Mouse (Mus musculus) forebrain, embryonic 11.5 days (tissue): ENCODE measurements around the gene Ppip5k1. TPM values are rescaled to one million over a fixed set of nuclear protein-coding genes. Genes with fewer than 3 reads are reported as not detected.

Source experiments
- ATAC-seq: fragments of 200-750 bp; cut with Nextera tagmentation; replicated peaks from 2 replicates; pipeline ENCODE4 v1.8.0; 2017; ENCODE audit warnings: moderate TSS enrichment; ENCODE audit not compliant: low FRiP score
- DNase-seq: peaks from one replicate; pipeline ENCODE4 v3.0.0-alpha.2; 2017; ENCODE audit warnings: low spot score
- H3K27ac ChIP-seq: fragments of 300-500 bp; sonication (generic); 2 replicates; pipeline ENCODE4 v1.5.1; 2014; ENCODE audit warnings: low read depth, low read length
- H3K27me3 ChIP-seq: fragments of 300-500 bp; sonication (generic); 2 replicates; pipeline ENCODE4 v1.6.1; 2014; ENCODE audit warnings: mild to moderate bottlenecking, low read length, mixed read lengths; ENCODE audit not compliant: control insufficient read depth, insufficient read depth
- H3K36me3 ChIP-seq: fragments of 300-500 bp; sonication (generic); 2 replicates; pipeline ENCODE4 v1.6.1; 2014; ENCODE audit warnings: mild to moderate bottlenecking, low read length, moderate library complexity, mixed read lengths; ENCODE audit not compliant: control insufficient read depth, insufficient read depth
- H3K4me1 ChIP-seq: fragments of 300-500 bp; sonication (generic); replicated peaks from 2 replicates; pipeline ENCODE4 v1.6.1; 2014; ENCODE audit warnings: low read length, mixed read lengths; ENCODE audit not compliant: control insufficient read depth, insufficient read depth
- H3K4me2 ChIP-seq: fragments of 300-500 bp; sonication (generic); 2 replicates; pipeline ENCODE4 v1.6.1; 2014; ENCODE audit warnings: low read depth, mild to moderate bottlenecking, low read length, moderate library complexity, mixed read lengths; ENCODE audit not compliant: severe bottlenecking
- H3K4me3 ChIP-seq: fragments of 300-500 bp; sonication (generic); 2 replicates; pipeline ENCODE4 v1.5.1; 2014; ENCODE audit warnings: low read depth, low read length
- H3K9ac ChIP-seq: fragments of 300-500 bp; sonication (generic); 2 replicates; pipeline ENCODE4 v1.6.1; 2014; ENCODE audit warnings: low read length
- H3K9me3 ChIP-seq: fragments of 300-500 bp; sonication (generic); 2 replicates; pipeline ENCODE4 v1.6.1; 2016; ENCODE audit warnings: low read length, mixed read lengths; ENCODE audit not compliant: control insufficient read depth
- WGBS: fragments of 180-500 bp; shearing (Covaris S2); extraction: QIAGEN DNeasy Blood & Tissue Kit; methylation state at CpG from one replicate; pipeline ENCODE4 v1.1.7; 2014; 5-methylcytosine and 5-hydroxymethylcytosine counted together
- polyA plus RNA-seq: library from polyadenylated mRNA; unstranded; fragments of >200 nt; fragmentation: Nextera tagmentation; extraction: Ambion mirVana; gene quantifications from 2 replicates; pipeline ENCODE4 v1.2.1, GENCODE M21; 2014

The Ppip5k1 gene
- polyA plus RNA-seq, 1 experiment from 2014 or later: 11.7 TPM

DNA sequence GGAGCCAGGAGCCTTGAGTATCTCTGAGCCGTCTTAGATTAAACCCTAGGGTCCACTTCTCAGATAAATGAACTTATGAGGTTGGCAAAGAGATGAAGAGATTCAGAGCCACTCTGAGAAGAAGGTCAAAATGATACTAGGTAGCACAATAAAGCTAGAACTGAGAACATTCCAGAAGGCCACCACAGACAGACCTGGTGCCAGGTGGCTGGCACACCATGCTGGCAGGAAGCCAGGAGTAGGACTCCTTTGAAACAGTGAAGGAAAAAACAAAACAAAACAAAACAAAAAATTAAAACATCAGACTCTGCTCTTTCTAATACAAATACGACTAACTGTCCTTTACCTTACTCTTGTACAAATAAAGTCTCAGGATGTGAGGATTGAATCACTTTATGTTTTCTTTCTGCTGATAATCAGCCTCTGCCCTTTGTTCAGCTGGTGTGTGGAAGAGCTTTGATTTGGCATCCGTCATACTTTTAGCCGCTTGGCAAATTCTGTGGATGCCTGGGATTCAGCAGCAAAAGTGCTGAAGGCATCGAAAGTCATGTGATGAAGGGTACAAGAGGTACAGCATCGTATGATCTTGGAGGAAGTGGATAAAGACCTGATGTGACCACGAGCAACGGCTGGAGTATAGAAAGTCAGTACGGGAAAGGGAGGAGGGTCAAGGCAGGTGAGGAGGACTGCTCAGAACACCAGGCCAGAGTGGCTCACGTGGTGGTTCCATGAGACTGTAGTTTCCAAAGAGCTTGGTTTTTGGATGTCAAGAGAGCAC lies 31.3 kb downstream of the Ppip5k1 start:
- no peak overlapping the region for H3K4me2 ChIP-seq
- H3K27ac ChIP-seq: no peak overlapping the region
- H3K9me3 ChIP-seq: no peaks in the 10 kb centered on the region
- no peaks in the 10 kb centered on the region; the same call in 1 of the 2 replicates for H3K36me3 ChIP-seq
- no peaks in the 10 kb centered on the region for H3K4me1 ChIP-seq
- no peak overlapping the region for H3K9ac ChIP-seq
- no peak for ATAC-seq
- no peak overlapping the region for H3K4me3 ChIP-seq
- no peak for DNase-seq
- no peaks in the 10 kb centered on the region for H3K27me3 ChIP-seq
- WGBS: 90% methylated on average over 10 of the region's 10 CpGs

DNA sequence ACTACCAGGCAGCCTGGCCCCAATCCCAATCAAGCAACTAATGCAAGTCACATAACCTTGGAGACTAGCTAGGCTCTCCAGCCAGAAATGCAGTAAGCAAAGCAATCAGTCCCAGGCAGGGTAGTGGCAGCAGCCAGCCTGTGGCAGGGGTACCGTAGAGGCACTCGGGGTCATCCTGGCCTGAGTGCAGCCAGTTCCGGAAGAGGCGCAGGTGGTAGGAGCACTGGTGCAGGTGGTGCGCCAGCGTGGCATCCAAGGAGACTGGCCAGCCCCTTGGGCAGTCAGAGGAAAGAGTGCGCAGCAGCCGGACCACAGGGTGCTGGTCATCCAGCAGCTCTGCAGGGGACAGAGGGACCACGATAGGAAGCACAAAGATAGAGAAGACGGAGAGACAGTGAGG lies 32.2 kb downstream of the Ppip5k1 start:
- H3K4me1 ChIP-seq: no peaks in the 10 kb centered on the region
- H3K27ac ChIP-seq: no peak overlapping the region
- H3K27me3 ChIP-seq: no peaks in the 10 kb centered on the region
- 95% methylated on average over 10 of the region's 10 CpGs for WGBS
- H3K9ac ChIP-seq: no peak overlapping the region
- ATAC-seq (no peak), DNase-seq (no peak)
- H3K4me2 ChIP-seq: no peak overlapping the region
- no peaks in the 10 kb centered on the region for H3K9me3 ChIP-seq
- no peak overlapping the region for H3K4me3 ChIP-seq
- H3K36me3 ChIP-seq: no peaks in the 10 kb centered on the region; the same call in 1 of the 2 replicates

DNA sequence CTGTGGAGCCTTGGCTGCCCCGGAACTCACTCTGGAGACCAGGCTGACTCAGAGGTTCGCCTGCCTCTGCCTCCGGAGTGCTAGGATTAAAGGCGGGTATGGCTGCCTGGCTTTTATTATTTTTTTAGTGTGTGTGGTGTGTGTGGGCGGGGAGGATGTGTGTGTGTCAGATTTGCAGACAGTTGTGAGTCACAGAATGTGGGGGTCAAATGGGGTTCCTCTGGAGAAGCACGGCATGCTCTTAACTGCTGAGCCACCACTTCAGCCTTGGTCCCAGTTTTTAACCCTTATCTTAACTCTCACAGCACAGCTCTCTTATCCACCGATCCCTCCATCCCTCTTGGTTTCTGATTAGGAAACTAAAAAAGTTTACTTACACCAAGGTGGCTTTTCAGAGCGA lies 38.9 kb downstream of the Ppip5k1 start:
- H3K27me3 ChIP-seq: no peaks in the 10 kb centered on the region
- ATAC-seq: no peak
- WGBS: 86% methylated on average over 8 of the region's 8 CpGs

DNA sequence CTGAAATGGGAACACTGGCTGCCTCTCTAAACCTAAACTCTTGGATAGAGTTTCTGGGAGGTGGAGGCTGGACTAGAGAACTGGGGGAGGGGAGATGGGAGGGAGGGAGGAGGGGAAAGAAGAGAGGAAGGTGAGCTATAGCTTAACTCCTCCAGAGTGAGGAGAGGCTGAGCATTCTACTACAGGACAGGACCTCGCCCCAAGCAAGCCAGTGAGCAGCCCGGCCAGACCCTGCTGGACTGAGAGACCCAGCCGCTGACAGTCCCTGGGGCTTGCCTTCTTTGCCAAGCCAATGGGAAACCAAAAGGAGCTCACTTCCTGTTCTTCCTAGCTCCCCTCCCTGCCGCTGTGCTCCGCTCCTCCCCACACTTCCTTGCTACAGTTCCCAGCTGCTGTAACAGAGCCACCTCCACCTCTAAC lies 46.2 kb downstream of the Ppip5k1 start:
- Histone ChIP-seq H3K9me3 (no peaks in the 10 kb centered on the region), H3K4me2 (no peak overlapping the region), H3K4me3 (no peak overlapping the region), H3K36me3 (no peaks in the 10 kb centered on the region; the same call in 1 of the 2 replicates), H3K9ac (no peak overlapping the region), H3K27me3 (no peaks in the 10 kb centered on the region), H3K4me1 (no peaks in the 10 kb centered on the region), H3K27ac (no peak overlapping the region)
- ATAC-seq (no peak), DNase-seq (no peak)
- 45% methylated on average over 5 of the region's 5 CpGs for WGBS

More for the DNA sequence above, 38.9 kb downstream of the Ppip5k1 start:
- Histone ChIP-seq H3K36me3 (no peaks in the 10 kb centered on the region; the same call in 1 of the 2 replicates), H3K9ac (no peak overlapping the region), H3K4me3 (no peak overlapping the region), H3K27ac (no peak overlapping the region), H3K4me1 (no peaks in the 10 kb centered on the region), H3K4me2 (no peak overlapping the region), H3K9me3 (no peaks in the 10 kb centered on the region)
- no peak for DNase-seq

DNA sequence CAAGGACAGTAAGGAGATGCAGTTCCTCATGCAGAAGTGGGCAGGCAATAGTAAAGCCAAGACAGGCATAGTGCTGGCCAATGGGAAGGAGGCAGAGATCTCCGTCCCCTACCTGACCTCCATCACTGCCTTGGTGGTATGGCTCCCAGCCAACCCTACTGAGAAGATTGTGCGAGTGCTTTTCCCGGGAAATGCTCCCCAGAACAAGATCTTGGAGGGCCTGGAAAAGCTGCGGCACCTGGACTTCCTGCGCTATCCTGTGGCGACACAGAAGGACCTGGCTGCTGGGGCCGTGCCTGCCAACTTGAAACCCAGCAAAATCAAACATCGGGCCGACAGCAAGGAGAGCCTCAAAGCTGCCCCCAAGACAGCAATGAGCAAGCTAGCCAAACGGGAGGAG lies 55.2 kb downstream of the Ppip5k1 start:
- Histone ChIP-seq H3K36me3 (no peaks in the 10 kb centered on the region; the same call in 1 of the 2 replicates), H3K9me3 (no peaks in the 10 kb centered on the region), H3K4me1 (peaks cover 26% of the 10 kb centered on the region), H3K9ac (no peak overlapping the region), H3K27ac (no peak overlapping the region), H3K4me3 (no peak overlapping the region), H3K4me2 (no peak overlapping the region), H3K27me3 (peaks cover 2% of the 10 kb centered on the region; the same call in 1 of the 2 replicates)
- WGBS: 90% methylated on average over 10 of the region's 10 CpGs
- ATAC-seq (no peak), DNase-seq (no peak)

DNA sequence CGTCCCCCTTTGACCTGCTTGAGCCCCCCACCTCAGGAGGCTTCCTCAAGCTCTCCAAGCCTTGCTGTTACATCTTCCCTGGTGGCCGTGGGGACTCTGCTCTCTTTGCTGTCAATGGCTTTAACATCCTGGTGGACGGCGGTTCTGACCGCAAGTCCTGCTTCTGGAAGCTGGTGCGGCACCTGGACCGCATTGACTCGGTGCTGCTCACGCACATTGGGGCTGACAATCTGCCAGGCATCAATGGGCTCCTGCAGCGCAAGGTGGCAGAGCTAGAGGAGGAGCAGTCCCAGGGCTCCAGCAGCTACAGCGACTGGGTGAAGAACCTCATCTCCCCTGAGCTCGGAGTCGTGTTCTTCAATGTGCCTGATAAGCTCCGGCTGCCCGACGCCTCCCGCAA lies 55.7 kb downstream of the Ppip5k1 start:
- Histone ChIP-seq H3K4me2 (no peak overlapping the region), H3K9ac (no peak overlapping the region), H3K36me3 (no peaks in the 10 kb centered on the region; the same call in 1 of the 2 replicates), H3K4me3 (no peak overlapping the region), H3K9me3 (no peaks in the 10 kb centered on the region), H3K4me1 (peaks cover 32% of the 10 kb centered on the region), H3K27ac (no peak overlapping the region), H3K27me3 (peaks cover 2% of the 10 kb centered on the region; the same call in 1 of the 2 replicates)
- DNase-seq (no peak), ATAC-seq (no peak)
- 90% methylated on average over 17 of the region's 17 CpGs for WGBS

DNA sequence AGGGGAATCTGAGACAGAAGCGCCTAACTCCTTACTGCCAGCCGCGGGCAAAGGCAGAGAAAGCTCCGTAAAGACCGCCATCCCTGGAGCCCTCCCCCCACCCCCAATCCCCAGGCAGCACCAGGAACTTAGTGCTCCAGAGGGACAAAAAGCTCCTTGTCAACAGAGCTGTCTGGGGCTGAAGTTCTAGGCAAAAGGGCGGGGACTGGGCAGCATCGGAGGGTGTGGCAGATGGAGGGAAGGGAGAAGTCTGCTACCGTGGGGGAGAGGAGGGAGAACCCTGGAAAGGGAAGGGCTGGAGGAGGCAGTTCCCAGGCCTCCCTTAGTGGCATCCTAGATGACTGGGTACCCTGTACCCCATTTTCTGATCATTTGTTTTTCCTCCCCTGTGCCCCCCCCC lies 57.1 kb downstream of the Ppip5k1 start:
- DNase-seq (no peak), ATAC-seq (0 out of 2 replicates have a peak, but pooled peaks have one; percentile 3)
- Histone ChIP-seq H3K36me3 (no peaks in the 10 kb centered on the region; the same call in 1 of the 2 replicates), H3K9me3 (no peaks in the 10 kb centered on the region), H3K4me1 (peaks cover 34% of the 10 kb centered on the region), H3K4me2 (peak overlapping the region; percentile 62; the same call in 1 of the 2 replicates), H3K4me3 (peak overlapping the region; percentile 3; the same call in 1 of the 2 replicates), H3K27ac (no peak overlapping the region), H3K9ac (peak overlapping the region; percentile 37; the same call in 1 of the 2 replicates), H3K27me3 (peaks cover 2% of the 10 kb centered on the region; the same call in 1 of the 2 replicates)
- WGBS: 6% methylated on average over 8 of the region's 8 CpGs

DNA sequence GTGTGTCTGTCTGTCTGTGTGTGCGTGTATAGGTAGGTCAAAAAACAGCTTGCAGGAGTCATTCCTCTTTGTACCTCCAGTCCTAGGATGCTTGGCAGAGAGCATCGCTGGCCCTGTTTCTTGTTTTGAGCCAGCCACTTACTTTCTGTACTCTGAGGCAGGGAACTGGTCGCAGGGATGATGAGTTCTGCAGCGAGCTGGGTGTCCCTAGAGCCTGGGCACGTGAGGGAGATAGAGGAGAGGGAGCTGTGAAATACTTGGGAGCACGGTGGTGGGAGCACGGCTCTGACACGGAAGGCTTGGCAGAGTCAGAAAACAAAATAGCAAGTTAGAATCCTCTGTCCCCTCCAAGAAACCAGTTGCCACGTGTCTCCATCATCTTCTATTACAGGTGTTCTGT lies 57.5 kb downstream of the Ppip5k1 start:
- Histone ChIP-seq H3K4me2 (peak overlapping the region; percentile 62; the same call in 1 of the 2 replicates), H3K27me3 (peaks cover 2% of the 10 kb centered on the region; the same call in 1 of the 2 replicates), H3K4me1 (peaks cover 34% of the 10 kb centered on the region), H3K9ac (peak overlapping the region; percentile 37; the same call in 1 of the 2 replicates), H3K27ac (no peak overlapping the region), H3K9me3 (no peaks in the 10 kb centered on the region), H3K36me3 (no peaks in the 10 kb centered on the region; the same call in 1 of the 2 replicates), H3K4me3 (peak overlapping the region; percentile 3; the same call in 1 of the 2 replicates)
- ATAC-seq: no peak
- WGBS: 10% methylated on average over 9 of the region's 9 CpGs
- DNase-seq: no peak
